Mouse (Mus musculus) limb, embryonic 15.5 days (tissue): ENCODE results near the gene Zfp775. TPM values are rescaled to one million over a fixed set of nuclear protein-coding genes. Genes with fewer than 3 reads are reported as not detected.

ENCODE experiments used
- ATAC-seq: fragments of 200-750 bp; cut with Nextera tagmentation; 2 replicates; pipeline ENCODE4 v1.8.0; 2017; ENCODE audit warnings: low read depth, moderate TSS enrichment; ENCODE audit not compliant: insufficient number of reproducible peaks, low FRiP score, low TSS enrichment
- H3K27ac ChIP-seq: fragments of 300-500 bp; sonication (generic); 2 replicates; pipeline ENCODE4 v1.5.1; 2015; ENCODE audit warnings: moderate library complexity, mild to moderate bottlenecking, inconsistent platforms
- H3K27me3 ChIP-seq: fragments of 300-500 bp; sonication (generic); 2 replicates; pipeline ENCODE4 v1.6.1; 2015; ENCODE audit warnings: inconsistent platforms
- H3K36me3 ChIP-seq: fragments of 300-500 bp; sonication (generic); 2 replicates; pipeline ENCODE4 v1.6.1; 2015; ENCODE audit warnings: inconsistent platforms
- H3K4me1 ChIP-seq: fragments of 300-500 bp; sonication (generic); 2 replicates; pipeline ENCODE4 v1.6.1; 2015; ENCODE audit warnings: inconsistent platforms
- H3K4me2 ChIP-seq: fragments of 300-500 bp; sonication (generic); 2 replicates; pipeline ENCODE4 v1.6.1; 2015; ENCODE audit warnings: mild to moderate bottlenecking, inconsistent platforms
- H3K4me3 ChIP-seq: fragments of 300-500 bp; sonication (generic); 2 replicates; pipeline ENCODE4 v1.5.1; 2015; ENCODE audit warnings: mild to moderate bottlenecking, inconsistent platforms
- H3K9ac ChIP-seq: fragments of 300-500 bp; sonication (generic); 2 replicates; pipeline ENCODE4 v1.6.1; 2015; ENCODE audit warnings: inconsistent platforms
- H3K9me3 ChIP-seq: fragments of 300-500 bp; sonication (generic); 2 replicates; pipeline ENCODE4 v1.6.1; 2016; ENCODE audit warnings: inconsistent platforms
- WGBS: fragments of 180-500 bp; shearing (Covaris S2); methylation state at CpG from one replicate; pipeline ENCODE4 v1.1.7; 2015; 5-methylcytosine and 5-hydroxymethylcytosine counted together
- polyA plus RNA-seq: library from polyadenylated mRNA; unstranded; fragments of >200 nt; fragmentation: Nextera tagmentation; extraction: Ambion mirVana; gene quantifications from 2 replicates; pipeline ENCODE4 v1.2.1, GENCODE M21; 2015

Zfp775 gene
- polyA plus RNA-seq, 1 experiment from 2014 or later = 5.4 TPM

- H3K27me3 ChIP-seq = no peaks in the 10 kb centered on the region
- H3K4me3 ChIP-seq = no peak overlapping the region
- no peaks in the 10 kb centered on the region for H3K36me3 ChIP-seq
- no peak overlapping the region for H3K4me2 ChIP-seq
- no peak overlapping the region for H3K9ac ChIP-seq
- no peak overlapping the region for H3K27ac ChIP-seq
- H3K4me1 ChIP-seq = no peaks in the 10 kb centered on the region
- no peaks in the 10 kb centered on the region for H3K9me3 ChIP-seq
- ATAC-seq = no peak
- WGBS = 66% methylated on average over 5 of the region's 5 CpGs
Measured at GRCm38 (mm10) chr6:48658721-48659120, 56.9 kb downstream of the Zfp775 start.

GRCm38 (mm10) chr6:48664750-48665149 lies 62.9 kb downstream of the Zfp775 start:
- WGBS = 81% methylated on average over 4 of the region's 4 CpGs
- ATAC-seq = no peak
- Histone ChIP-seq H3K9me3 (no peaks in the 10 kb centered on the region), H3K9ac (no peak overlapping the region), H3K4me2 (no peak overlapping the region), H3K27ac (no peak overlapping the region), H3K4me3 (no peak overlapping the region), H3K4me1 (no peaks in the 10 kb centered on the region), H3K36me3 (no peaks in the 10 kb centered on the region), H3K27me3 (no peaks in the 10 kb centered on the region)

- Histone ChIP-seq H3K36me3 (no peaks in the 10 kb centered on the region), H3K4me3 (no peak overlapping the region), H3K4me1 (no peaks in the 10 kb centered on the region), H3K4me2 (no peak overlapping the region), H3K9me3 (no peaks in the 10 kb centered on the region), H3K9ac (no peak overlapping the region), H3K27ac (no peak overlapping the region), H3K27me3 (no peaks in the 10 kb centered on the region)
- WGBS = 92% methylated on average over 9 of the region's 9 CpGs
- no peak for ATAC-seq
Measured at GRCm38 (mm10) chr6:48665471-48665870, 63.6 kb downstream of the Zfp775 start.

DNA sequence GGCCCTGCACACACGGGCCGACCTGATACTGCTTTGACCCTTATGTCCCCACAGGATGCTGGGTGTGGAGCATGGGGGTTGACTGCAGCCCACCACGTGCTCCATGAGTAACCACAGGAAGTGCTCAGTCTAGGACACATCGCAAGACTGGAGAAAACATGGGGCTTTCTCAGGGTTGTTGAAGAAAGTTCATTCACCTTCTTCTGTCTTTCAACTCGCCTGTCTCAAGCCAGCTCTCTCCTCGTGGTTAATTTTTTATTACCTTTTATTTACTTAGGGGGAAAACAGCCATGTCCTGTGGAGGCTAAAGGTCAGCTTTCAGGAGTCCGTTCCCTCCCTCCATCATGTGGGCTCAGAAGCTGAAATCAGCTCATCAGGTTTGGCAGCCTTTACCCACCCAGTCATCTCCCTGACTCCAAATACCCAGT lies 64.3 kb downstream of the Zfp775 start:
- H3K36me3 ChIP-seq = no peaks in the 10 kb centered on the region
- H3K9me3 ChIP-seq = no peaks in the 10 kb centered on the region
- no peak overlapping the region for H3K27ac ChIP-seq
- no peak overlapping the region for H3K4me2 ChIP-seq
- 31% methylated on average over 7 of the region's 7 CpGs for WGBS
- H3K27me3 ChIP-seq = no peaks in the 10 kb centered on the region
- ATAC-seq = no peak
- no peaks in the 10 kb centered on the region for H3K4me1 ChIP-seq
- no peak overlapping the region for H3K4me3 ChIP-seq
- no peak overlapping the region for H3K9ac ChIP-seq

GRCm38 (mm10) chr6:48668022-48668421 lies 66.2 kb downstream of the Zfp775 start:
- no peak overlapping the region for H3K4me2 ChIP-seq
- H3K9ac ChIP-seq = no peak overlapping the region
- H3K27ac ChIP-seq = no peak overlapping the region
- no peak for ATAC-seq
- H3K4me3 ChIP-seq = no peak overlapping the region
- H3K27me3 ChIP-seq = no peaks in the 10 kb centered on the region
- H3K4me1 ChIP-seq = no peaks in the 10 kb centered on the region
- H3K36me3 ChIP-seq = no peaks in the 10 kb centered on the region
- no peaks in the 10 kb centered on the region for H3K9me3 ChIP-seq

DNA sequence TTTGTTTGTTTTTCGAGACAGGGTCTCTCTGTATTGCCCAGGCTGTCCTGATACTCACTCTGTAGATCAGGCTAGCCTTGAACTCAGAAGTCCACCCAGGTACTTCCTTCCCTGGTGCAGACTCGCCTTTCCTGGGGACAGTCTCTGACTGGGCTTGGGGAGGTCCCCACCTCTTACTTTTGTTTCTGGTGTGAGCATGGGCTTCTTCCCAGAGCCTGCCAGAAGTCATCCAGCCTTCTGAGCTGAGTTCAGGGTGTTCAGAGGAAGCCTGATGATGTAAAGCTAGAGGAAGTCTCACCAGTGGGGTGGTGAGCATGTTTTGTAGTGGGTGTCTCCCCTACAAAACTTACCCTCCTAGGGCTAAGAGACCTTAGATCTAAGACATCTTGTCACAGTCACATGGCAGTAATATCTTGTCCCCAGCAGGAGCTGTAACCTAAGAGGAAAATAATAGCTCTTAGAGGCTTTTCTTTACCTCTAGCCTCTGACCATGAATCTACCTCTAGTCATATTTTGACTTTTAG lies 67.6 kb downstream of the Zfp775 start:
- Histone ChIP-seq H3K9ac (no peak overlapping the region), H3K4me3 (no peak overlapping the region), H3K4me1 (no peaks in the 10 kb centered on the region), H3K27ac (no peak overlapping the region), H3K36me3 (no peaks in the 10 kb centered on the region), H3K27me3 (no peaks in the 10 kb centered on the region), H3K4me2 (no peak overlapping the region), H3K9me3 (no peaks in the 10 kb centered on the region)
- ATAC-seq = no peak
- 68% methylated on average over 2 of the region's 2 CpGs for WGBS

Other genes with a start within 250 kb of the Zfp775 start
- gene Krba1, start 206.5 kb upstream of the Zfp775 start, polyA plus RNA-seq = 17.5 and 20.8 TPM in 2 replicates
- gene Zfp467, start 156.2 kb upstream of the Zfp775 start, polyA plus RNA-seq = 23.6 and 25.4 TPM in 2 replicates
- 0.25 and 0.31 TPM in 2 replicates for gene Sspo, start 153.8 kb upstream of the Zfp775 start, polyA plus RNA-seq
- 12.2 and 13.7 TPM in 2 replicates for gene Atp6v0e2, start 64.4 kb upstream of the Zfp775 start, polyA plus RNA-seq
- gene Lrrc61, start 47.3 kb upstream of the Zfp775 start, polyA plus RNA-seq = 9.9 and 10.8 TPM in 2 replicates
- 24.8 and 30.5 TPM in 2 replicates for gene Rarres2, start 29.3 kb upstream of the Zfp775 start, polyA plus RNA-seq
- not detected in 2 replicates for gene Gm45021, start 12.5 kb upstream of the Zfp775 start, polyA plus RNA-seq
- 21.0 and 23.9 TPM in 2 replicates for gene Repin1, start 8.2 kb upstream of the Zfp775 start, polyA plus RNA-seq
- gene Gm44965, start 8.1 kb upstream of the Zfp775 start, polyA plus RNA-seq = 0.79 and 1.1 TPM in 2 replicates
- gene AI854703, start 24.7 kb downstream of the Zfp775 start, polyA plus RNA-seq = 0.99 and 1.2 TPM in 2 replicates
- 1.4 and 1.5 TPM in 2 replicates for gene Gimap8, start 45.2 kb downstream of the Zfp775 start, polyA plus RNA-seq
- 6.9 and 7.5 TPM in 2 replicates for gene Gimap9, start 74.1 kb downstream of the Zfp775 start, polyA plus RNA-seq
- gene Gimap4, start 82.5 kb downstream of the Zfp775 start, polyA plus RNA-seq = 17.5 and 20.6 TPM in 2 replicates
- 22.4 and 26.0 TPM in 2 replicates for gene Gimap6, start 106.2 kb downstream of the Zfp775 start, polyA plus RNA-seq
- gene Gm28053, start 116.5 kb downstream of the Zfp775 start, polyA plus RNA-seq = 1.6 and 2.4 TPM in 2 replicates
- gene Gimap7, start 116.6 kb downstream of the Zfp775 start, polyA plus RNA-seq = not detected in 2 replicates
- 13.5 and 15.4 TPM in 2 replicates for gene Gimap1, start 137.0 kb downstream of the Zfp775 start, polyA plus RNA-seq
- gene Gimap5, start 144.1 kb downstream of the Zfp775 start, polyA plus RNA-seq = 5.6 and 5.7 TPM in 2 replicates
- not detected in 2 replicates for gene Gimap3, start 168.8 kb downstream of the Zfp775 start, polyA plus RNA-seq
- gene Tmem176a, start 238.9 kb downstream of the Zfp775 start, polyA plus RNA-seq = 54.3 and 63.4 TPM in 2 replicates
- 230 and 235 TPM in 2 replicates for gene Tmem176b, start 239.4 kb downstream of the Zfp775 start, polyA plus RNA-seq